Mouse (Mus musculus): ENCODE data around the gene Ifi47.

Ifi47 gene

GRCm38 (mm10) chr11:49088990-49089652 is 12.7 kb downstream of the Ifi47 start:
- in situ Hi-C loops (cut with MboI, MseI), result no loop called here

- in situ Hi-C loops (cut with MboI, MseI), result loop anchor here (10.0 kb wide), 1 partner anchor 285 kb away; the partner anchor contains the start of gene Rack1
These were observed 13.5 kb downstream of the Ifi47 start for GRCm38 (mm10) chr11:49089735-49090507.

GRCm38 (mm10) chr11:49090551-49090950 is 14.2 kb downstream of the Ifi47 start:
- in situ Hi-C loops (cut with MboI, MseI), result loop anchor here (10.0 kb wide), 1 partner anchor 286 kb away; the partner anchor contains the start of gene Rack1

GRCm38 (mm10) chr11:49091171-49091570 is 14.8 kb downstream of the Ifi47 start:
- in situ Hi-C loops (cut with MboI, MseI), result loop anchor here (10.0 kb wide), 1 partner anchor 286 kb away; the partner anchor contains the start of gene Rack1

- in situ Hi-C loops (cut with MboI, MseI), result loop anchor here (10.0 kb wide), 1 partner anchor 287 kb away; the partner anchor contains the start of gene Rack1
These were observed 15.7 kb downstream of the Ifi47 start for GRCm38 (mm10) chr11:49092053-49092586.

GRCm38 (mm10) chr11:49092786-49093185 is 16.4 kb downstream of the Ifi47 start:
- in situ Hi-C loops (cut with MboI, MseI), result loop anchor here (10.0 kb wide), 1 partner anchor 288 kb away; the partner anchor contains the start of gene Rack1

GRCm38 (mm10) chr11:49093861-49094660 is 17.7 kb downstream of the Ifi47 start:
- in situ Hi-C loops (cut with MboI, MseI), result loop anchor here (10.0 kb wide), 1 partner anchor 289 kb away; the partner anchor contains the start of gene Rack1

GRCm38 (mm10) chr11:49095367-49095766 is 19.0 kb downstream of the Ifi47 start:
- in situ Hi-C loops (cut with MboI, MseI), result loop anchor here (5.0 to 10.0 kb wide), 4 partner anchors 43 to 291 kb away; partner anchors contain the start of genes 9930111J21Rik2, Gm12185, Irgm1 and Rack1

GRCm38 (mm10) chr11:49100409-49100808 is 24.0 kb downstream of the Ifi47 start:
- in situ Hi-C loops (cut with MboI, MseI), result no loop called here

- in situ Hi-C loops (cut with MboI, MseI), result no loop called here
These were observed 25.1 kb downstream of the Ifi47 start for GRCm38 (mm10) chr11:49101500-49101899.

- in situ Hi-C loops (cut with MboI, MseI), result no loop called here
These were observed 26.8 kb downstream of the Ifi47 start for GRCm38 (mm10) chr11:49103047-49103693.

GRCm38 (mm10) chr11:49105752-49106151 is 29.4 kb downstream of the Ifi47 start:
- in situ Hi-C loops (cut with MboI, MseI), result no loop called here

- in situ Hi-C loops (cut with MboI, MseI), result no loop called here
These were observed 31.5 kb downstream of the Ifi47 start for GRCm38 (mm10) chr11:49107650-49108537.

- in situ Hi-C loops (cut with MboI, MseI), result no loop called here
These were observed 32.4 kb downstream of the Ifi47 start for GRCm38 (mm10) chr11:49108833-49109232.

- in situ Hi-C loops (cut with MboI, MseI), result no loop called here
These were observed 34.6 kb downstream of the Ifi47 start for GRCm38 (mm10) chr11:49111000-49111399.

GRCm38 (mm10) chr11:49112624-49113219 is 36.3 kb downstream of the Ifi47 start:
- in situ Hi-C loops (cut with MboI, MseI), result no loop called here

GRCm38 (mm10) chr11:49114158-49114557 is 37.8 kb downstream of the Ifi47 start:
- in situ Hi-C loops (cut with MboI, MseI), result no loop called here

- in situ Hi-C loops (cut with MboI, MseI), result loop anchor here (5.0 kb wide), 2 partner anchors 73 to 327 kb away; partner anchors contain the start of gene Btnl9
These were observed 38.4 kb downstream of the Ifi47 start, which contains the start of gene Olfr1396 for GRCm38 (mm10) chr11:49114774-49115173. TSS of gene Olfr1396 (minus strand) at chr11:49114874.

GRCm38 (mm10) chr11:49119635-49120034 is 43.2 kb downstream of the Ifi47 start:
- in situ Hi-C loops (cut with MboI, MseI), result loop anchor here (5.0 kb wide), 3 partner anchors 68 to 332 kb away; partner anchors contain the start of gene Btnl9

Measured in regulatory T cell (primary cell).